Mouse (Mus musculus) ZHBTc4 (cell line): Measurements from ENCODE around the gene Nudt13.

ENCODE experiments used
- DNase-seq: peaks from one replicate; pipeline ENCODE4 v3.0.0-alpha.2; 2011; ENCODE audit warnings: low read depth, low spot score

The Nudt13 gene

GRCm38 (mm10) chr14:20339415-20339814 is 44.9 kb downstream of the Nudt13 start:
- peak; percentile 35 for DNase-seq

- peak; percentile 80 for DNase-seq
These were observed 45.7 kb downstream of the Nudt13 start for GRCm38 (mm10) chr14:20340149-20340548.

GRCm38 (mm10) chr14:20340866-20341265 is 46.4 kb downstream of the Nudt13 start:
- peak; percentile 38 for DNase-seq

- DNase-seq: no peak
These were observed 51.4 kb downstream of the Nudt13 start for GRCm38 (mm10) chr14:20345885-20346284.

- DNase-seq: no peak
These were observed 53.0 kb downstream of the Nudt13 start for GRCm38 (mm10) chr14:20347441-20347990.

GRCm38 (mm10) chr14:20347991-20348541 is 53.6 kb downstream of the Nudt13 start, which contains the start of the genes Ecd and Fam149b:
TSS of gene Ecd (minus strand) at chr14:20348121.
TSS of gene Fam149b (plus strand) at chr14:20348162.
- peak; percentile 98 for DNase-seq

- DNase-seq: no peak
These were observed 68.7 kb downstream of the Nudt13 start for GRCm38 (mm10) chr14:20363230-20363629.
